Mouse (Mus musculus) liver, embryonic 15.5 days (tissue): ENCODE data around the gene Macf1. TPM values are rescaled to one million over a fixed set of nuclear protein-coding genes. Genes with fewer than 3 reads are reported as not detected.

Experiments
- ATAC-seq: fragments of 200-750 bp; cut with Nextera tagmentation; 2 replicates; pipeline ENCODE4 v1.8.0; 2017; ENCODE audit warnings: moderate number of reproducible peaks, mild to moderate bottlenecking, moderate library complexity; ENCODE audit not compliant: insufficient read depth
- H3K27ac ChIP-seq: fragments of 300-500 bp; sonication (generic); replicated peaks from 2 replicates; pipeline ENCODE4 v1.5.1; 2015; ENCODE audit warnings: mild to moderate bottlenecking, inconsistent platforms
- H3K27me3 ChIP-seq: fragments of 300-500 bp; sonication (generic); 2 replicates; pipeline ENCODE4 v1.6.1; 2015; ENCODE audit warnings: mild to moderate bottlenecking, inconsistent platforms
- H3K36me3 ChIP-seq: fragments of 300-500 bp; sonication (generic); replicated peaks from 2 replicates; pipeline ENCODE4 v1.6.1; 2015; ENCODE audit warnings: moderate library complexity, mild to moderate bottlenecking, inconsistent platforms
- H3K4me1 ChIP-seq: fragments of 300-500 bp; sonication (generic); replicated peaks from 2 replicates; pipeline ENCODE4 v1.6.1; 2015; ENCODE audit warnings: inconsistent platforms
- H3K4me2 ChIP-seq: fragments of 300-500 bp; sonication (generic); 2 replicates; pipeline ENCODE4 v1.6.1; 2015; ENCODE audit warnings: moderate library complexity, mild to moderate bottlenecking, inconsistent platforms
- H3K4me3 ChIP-seq: fragments of 300-500 bp; sonication (generic); replicated peaks from 2 replicates; pipeline ENCODE4 v1.5.1; 2015; ENCODE audit warnings: mild to moderate bottlenecking, inconsistent platforms
- H3K9ac ChIP-seq: fragments of 300-500 bp; sonication (generic); 2 replicates; pipeline ENCODE4 v1.6.1; 2015; ENCODE audit warnings: moderate library complexity, mild to moderate bottlenecking, inconsistent platforms
- H3K9me3 ChIP-seq: fragments of 300-500 bp; sonication (generic); replicated peaks from 2 replicates; pipeline ENCODE4 v1.6.1; 2016; ENCODE audit warnings: inconsistent platforms
- WGBS: fragments of 180-500 bp; shearing (Covaris S2); methylation state at CpG from one replicate; pipeline ENCODE4 v1.1.7; 2015; ENCODE audit warnings: mixed read lengths; ENCODE audit not compliant: insufficient replicate concordance; 5-methylcytosine and 5-hydroxymethylcytosine counted together
- polyA plus RNA-seq: library from polyadenylated mRNA; unstranded; fragments of >200 nt; fragmentation: Nextera tagmentation; extraction: Ambion mirVana; gene quantifications from 2 replicates; pipeline ENCODE4 v1.2.1, GENCODE M21; 2015

The Macf1 gene
- polyA plus RNA-seq, 1 experiment from 2014 or later = 8.4 TPM

DNA sequence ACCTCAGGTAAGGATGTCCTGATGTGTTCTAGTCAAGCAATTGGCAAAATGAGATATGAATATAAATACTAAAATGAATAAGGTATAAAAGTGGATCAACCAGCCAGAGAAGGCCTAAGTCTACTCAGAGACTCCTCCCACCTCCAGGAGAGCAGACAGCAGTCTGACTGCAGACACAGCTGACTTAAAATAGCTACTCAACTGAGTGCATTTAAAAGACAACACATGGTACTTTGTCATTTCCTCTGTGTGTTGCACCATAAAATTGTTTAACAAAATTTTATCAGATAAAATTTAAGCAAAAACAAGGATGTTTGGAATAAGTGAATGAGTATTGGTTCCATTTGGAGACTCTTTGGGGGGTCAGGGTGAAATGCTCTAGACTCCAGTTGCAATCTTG is 67.7 kb downstream of the Macf1 start:
- Histone ChIP-seq H3K4me3 (no peak overlapping the region), H3K4me2 (no peak overlapping the region), H3K27ac (no peak overlapping the region), H3K27me3 (no peaks in the 10 kb centered on the region), H3K9me3 (no peaks in the 10 kb centered on the region), H3K4me1 (peaks cover 33% of the 10 kb centered on the region), H3K36me3 (no peaks in the 10 kb centered on the region), H3K9ac (no peak overlapping the region)
- no peak for ATAC-seq

DNA sequence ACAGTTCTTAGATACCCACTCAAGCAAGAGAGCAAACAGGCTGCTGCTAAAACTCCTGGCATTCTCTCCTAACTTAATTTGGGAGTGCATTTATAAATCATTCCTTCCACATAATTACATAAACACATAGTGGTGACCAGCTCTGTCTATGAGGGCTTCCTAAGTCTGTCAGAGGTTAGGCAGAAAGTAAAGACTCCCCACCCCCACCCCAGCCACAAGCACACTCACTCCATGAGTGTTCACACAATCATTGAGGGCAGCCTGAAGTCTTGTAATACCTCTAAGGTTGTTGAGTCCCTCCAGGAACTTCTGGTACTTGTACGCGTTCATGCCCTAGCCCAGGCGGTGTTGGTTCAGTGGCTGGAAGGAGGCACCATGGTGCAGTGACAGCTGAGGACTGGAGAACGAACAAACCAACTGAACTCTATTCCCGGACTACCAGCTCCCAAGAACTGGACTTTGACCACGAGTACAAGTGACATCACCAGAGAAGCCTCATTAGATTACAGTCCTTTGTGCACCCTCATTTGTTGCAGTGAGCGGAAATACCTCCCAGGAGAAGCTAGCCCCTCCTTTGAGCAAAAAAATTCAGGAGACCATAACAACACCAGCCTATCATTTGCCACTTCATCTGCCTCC is 70.7 kb downstream of the Macf1 start:
- ATAC-seq = peak; percentile 74
- Histone ChIP-seq H3K4me2 (peak overlapping the region; percentile 30; the same call in 1 of the 2 replicates), H3K4me3 (peak overlapping the region; percentile 29), H3K27ac (peak overlapping the region; percentile 38; the same call in 1 of the 2 replicates), H3K4me1 (peaks cover 36% of the 10 kb centered on the region), H3K9ac (no peak overlapping the region), H3K9me3 (no peaks in the 10 kb centered on the region), H3K36me3 (no peaks in the 10 kb centered on the region), H3K27me3 (no peaks in the 10 kb centered on the region)
- 50% methylated on average over 7 of the region's 7 CpGs for WGBS

DNA sequence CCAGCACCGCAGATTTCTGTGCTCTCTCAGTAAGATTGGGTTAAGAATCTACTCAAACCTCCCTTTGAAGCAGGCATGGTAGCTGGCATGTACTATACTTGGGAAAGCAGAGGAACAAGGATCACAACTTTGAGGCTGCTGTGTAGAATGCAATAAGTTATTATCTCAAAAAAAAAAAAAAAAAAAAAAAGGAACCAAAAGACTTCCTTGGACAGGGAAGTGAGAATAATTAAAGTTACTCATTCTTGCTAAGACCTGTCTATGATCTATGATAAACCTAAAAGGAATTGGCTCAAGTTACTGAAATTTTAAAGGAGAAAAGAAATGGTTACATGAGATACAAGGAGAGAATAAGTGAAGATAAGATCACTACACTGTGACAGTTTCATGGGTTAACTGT is 72.2 kb downstream of the Macf1 start:
- Histone ChIP-seq H3K4me3 (no peak overlapping the region), H3K27ac (no peak overlapping the region), H3K9ac (no peak overlapping the region), H3K36me3 (no peaks in the 10 kb centered on the region), H3K9me3 (no peaks in the 10 kb centered on the region), H3K4me1 (peaks cover 25% of the 10 kb centered on the region), H3K4me2 (no peak overlapping the region), H3K27me3 (no peaks in the 10 kb centered on the region)
- no peak for ATAC-seq
- WGBS = 75% methylated on average over 1 of the region's 1 CpGs

DNA sequence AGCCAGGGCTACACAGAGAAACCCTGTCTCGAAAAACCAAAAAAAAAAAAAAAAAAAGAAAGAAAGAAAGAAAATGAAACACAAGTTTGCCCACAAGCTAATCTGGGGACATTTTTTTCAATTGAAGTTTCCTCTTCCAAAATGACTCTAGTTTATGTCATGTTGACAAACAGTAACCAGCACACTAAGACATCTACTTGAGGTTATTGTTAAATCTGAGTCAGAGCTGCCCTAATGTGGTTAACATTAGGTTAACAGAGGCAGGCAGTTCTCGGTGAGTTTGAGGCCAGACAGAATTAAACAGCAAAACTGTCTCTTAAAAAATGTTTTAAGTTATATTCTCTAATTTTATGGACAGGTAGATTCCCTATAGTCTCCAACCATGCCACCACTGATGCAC is 72.9 kb downstream of the Macf1 start:
- Histone ChIP-seq H3K4me1 (peaks cover 20% of the 10 kb centered on the region), H3K4me2 (no peak overlapping the region), H3K9ac (no peak overlapping the region), H3K36me3 (no peaks in the 10 kb centered on the region), H3K4me3 (no peak overlapping the region), H3K27ac (no peak overlapping the region), H3K9me3 (no peaks in the 10 kb centered on the region), H3K27me3 (no peaks in the 10 kb centered on the region)
- 48% methylated on average over 2 of the region's 2 CpGs for WGBS
- no peak for ATAC-seq

DNA sequence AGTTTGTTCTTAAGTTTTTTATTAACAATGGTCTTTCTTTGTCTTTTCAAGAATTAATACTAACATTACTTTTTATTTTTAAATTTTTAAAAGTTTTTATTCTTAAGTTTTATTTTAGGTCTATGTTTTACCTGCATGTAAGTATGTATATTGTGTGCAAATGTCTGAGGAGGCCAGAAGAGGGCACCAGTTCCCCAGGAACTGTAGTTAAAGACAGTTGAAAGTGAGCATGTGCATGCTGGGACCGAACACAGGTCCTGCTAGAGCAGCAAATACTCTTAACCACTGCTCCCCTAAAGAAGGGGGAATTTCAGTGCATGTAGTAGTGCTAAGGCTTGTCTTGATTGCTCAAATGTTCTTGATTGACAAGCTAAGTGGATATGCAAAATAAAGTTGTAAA is 77.0 kb downstream of the Macf1 start:
- WGBS = 92% methylated on average over 1 of the region's 1 CpGs
- no peak overlapping the region for H3K27ac ChIP-seq
- H3K27me3 ChIP-seq = no peaks in the 10 kb centered on the region
- H3K4me1 ChIP-seq = 0 out of 2 replicates have a peak, but pooled peaks cover 4% of the 10 kb centered on the region
- ATAC-seq = no peak
- no peaks in the 10 kb centered on the region for H3K36me3 ChIP-seq
- no peak overlapping the region for H3K4me2 ChIP-seq
- H3K4me3 ChIP-seq = no peak overlapping the region
- no peaks in the 10 kb centered on the region for H3K9me3 ChIP-seq
- H3K9ac ChIP-seq = no peak overlapping the region

DNA sequence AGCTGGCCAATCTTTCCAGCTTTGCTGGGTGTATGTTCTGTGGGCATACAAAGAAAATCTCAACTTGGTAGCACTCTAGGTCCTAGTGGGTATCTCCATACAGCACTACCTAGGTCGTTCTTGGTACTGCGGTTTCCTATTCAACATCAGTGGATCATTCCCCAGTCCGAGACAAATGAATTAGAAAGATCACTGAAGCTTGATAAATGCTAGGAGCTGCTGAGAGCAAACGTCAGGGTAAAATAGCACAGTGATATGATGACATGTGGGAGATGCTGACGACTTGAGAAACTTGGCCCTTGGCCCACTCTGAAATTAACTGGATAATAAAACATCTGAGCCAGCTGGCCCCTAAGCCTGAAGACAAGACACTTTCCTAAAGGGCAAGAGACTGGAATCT is 78.2 kb downstream of the Macf1 start:
- no peak overlapping the region for H3K4me3 ChIP-seq
- no peaks in the 10 kb centered on the region for H3K36me3 ChIP-seq
- ATAC-seq = no peak
- no peak overlapping the region for H3K4me2 ChIP-seq
- WGBS = 53% methylated on average over 5 of the region's 5 CpGs
- no peaks in the 10 kb centered on the region for H3K4me1 ChIP-seq
- no peak overlapping the region for H3K27ac ChIP-seq
- H3K9me3 ChIP-seq = no peaks in the 10 kb centered on the region
- no peak overlapping the region for H3K9ac ChIP-seq
- H3K27me3 ChIP-seq = no peaks in the 10 kb centered on the region

DNA sequence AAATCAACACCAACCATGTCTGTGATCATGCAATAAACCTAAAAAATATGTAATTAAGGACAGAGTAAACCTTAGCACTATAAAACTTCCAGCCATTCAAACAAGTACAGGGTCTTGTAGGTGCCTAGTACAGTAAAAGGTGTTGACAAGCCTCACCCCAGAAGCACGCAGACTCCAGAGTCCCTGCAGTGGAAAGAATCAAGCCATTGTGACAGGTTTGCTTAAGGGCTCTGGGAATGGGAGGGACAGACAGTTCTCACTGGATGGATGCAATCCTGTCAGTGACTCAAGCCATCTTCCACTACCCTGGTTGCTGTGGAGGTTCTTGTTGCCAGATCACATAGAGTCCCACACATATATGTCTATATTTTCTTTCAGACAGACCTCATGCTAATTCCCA is 78.9 kb downstream of the Macf1 start:
- WGBS = 86% methylated on average over 1 of the region's 1 CpGs
- H3K9ac ChIP-seq = no peak overlapping the region
- ATAC-seq = no peak
- no peaks in the 10 kb centered on the region for H3K9me3 ChIP-seq
- H3K4me3 ChIP-seq = no peak overlapping the region
- no peak overlapping the region for H3K27ac ChIP-seq
- H3K36me3 ChIP-seq = no peaks in the 10 kb centered on the region
- no peak overlapping the region for H3K4me2 ChIP-seq
- no peaks in the 10 kb centered on the region for H3K4me1 ChIP-seq
- H3K27me3 ChIP-seq = no peaks in the 10 kb centered on the region

DNA sequence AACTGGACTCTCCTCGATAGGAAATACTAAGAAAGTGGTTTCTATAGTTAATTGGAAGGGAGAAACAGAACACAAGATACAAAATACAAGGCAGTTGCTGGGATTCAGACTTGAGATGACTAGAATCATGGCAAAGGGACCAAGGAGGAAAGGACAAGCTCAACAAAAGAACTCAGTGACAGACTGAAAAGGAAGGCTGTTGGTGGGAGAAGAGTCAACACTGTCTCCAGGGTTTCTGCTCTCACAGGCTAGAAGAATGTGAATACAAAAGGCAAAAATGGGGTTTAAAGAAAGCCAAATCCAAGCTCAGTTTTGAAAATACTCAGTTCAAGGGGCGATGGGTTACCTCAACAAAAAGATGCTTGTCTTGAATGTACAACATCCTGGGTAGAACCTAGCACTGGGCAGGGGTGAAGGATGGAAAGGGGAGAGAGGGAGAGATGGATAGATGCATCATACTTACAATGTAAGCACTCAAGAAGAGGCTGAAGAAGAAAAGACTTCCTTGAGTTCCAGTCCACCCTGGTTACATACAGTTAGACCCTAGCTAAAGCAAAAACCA is 81.4 kb downstream of the Macf1 start:
- no peak overlapping the region for H3K9ac ChIP-seq
- no peaks in the 10 kb centered on the region for H3K27me3 ChIP-seq
- H3K4me3 ChIP-seq = no peak overlapping the region
- H3K4me1 ChIP-seq = peaks cover 6% of the 10 kb centered on the region
- no peak for ATAC-seq
- H3K9me3 ChIP-seq = no peaks in the 10 kb centered on the region
- H3K36me3 ChIP-seq = no peaks in the 10 kb centered on the region
- H3K4me2 ChIP-seq = no peak overlapping the region
- H3K27ac ChIP-seq = no peak overlapping the region
- WGBS = 45% methylated on average over 2 of the region's 2 CpGs

DNA sequence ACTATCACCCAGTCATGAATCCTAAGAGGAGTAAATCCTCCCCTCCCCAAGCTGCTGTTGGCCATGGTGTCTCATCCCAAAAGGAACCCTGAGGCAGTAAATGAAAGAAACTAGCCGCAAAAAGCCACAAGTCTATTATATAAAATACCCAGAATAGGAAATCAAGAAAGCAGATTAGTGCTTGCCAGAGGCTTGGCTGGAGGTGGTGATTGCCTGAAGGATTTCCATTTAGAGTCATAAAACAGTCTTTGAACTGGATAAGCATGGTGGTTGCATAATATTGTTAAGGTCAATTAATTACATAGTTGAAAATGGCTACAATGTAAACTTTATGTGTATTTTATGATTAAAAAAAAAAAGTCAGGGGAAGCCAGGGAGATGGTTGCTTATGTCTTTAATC is 83.1 kb downstream of the Macf1 start:
- WGBS = 67% methylated on average over 1 of the region's 1 CpGs
- Histone ChIP-seq H3K36me3 (no peaks in the 10 kb centered on the region), H3K9me3 (no peaks in the 10 kb centered on the region), H3K27ac (no peak overlapping the region), H3K4me2 (no peak overlapping the region), H3K4me1 (peaks cover 8% of the 10 kb centered on the region), H3K4me3 (no peak overlapping the region), H3K9ac (no peak overlapping the region), H3K27me3 (no peaks in the 10 kb centered on the region)
- ATAC-seq = no peak

DNA sequence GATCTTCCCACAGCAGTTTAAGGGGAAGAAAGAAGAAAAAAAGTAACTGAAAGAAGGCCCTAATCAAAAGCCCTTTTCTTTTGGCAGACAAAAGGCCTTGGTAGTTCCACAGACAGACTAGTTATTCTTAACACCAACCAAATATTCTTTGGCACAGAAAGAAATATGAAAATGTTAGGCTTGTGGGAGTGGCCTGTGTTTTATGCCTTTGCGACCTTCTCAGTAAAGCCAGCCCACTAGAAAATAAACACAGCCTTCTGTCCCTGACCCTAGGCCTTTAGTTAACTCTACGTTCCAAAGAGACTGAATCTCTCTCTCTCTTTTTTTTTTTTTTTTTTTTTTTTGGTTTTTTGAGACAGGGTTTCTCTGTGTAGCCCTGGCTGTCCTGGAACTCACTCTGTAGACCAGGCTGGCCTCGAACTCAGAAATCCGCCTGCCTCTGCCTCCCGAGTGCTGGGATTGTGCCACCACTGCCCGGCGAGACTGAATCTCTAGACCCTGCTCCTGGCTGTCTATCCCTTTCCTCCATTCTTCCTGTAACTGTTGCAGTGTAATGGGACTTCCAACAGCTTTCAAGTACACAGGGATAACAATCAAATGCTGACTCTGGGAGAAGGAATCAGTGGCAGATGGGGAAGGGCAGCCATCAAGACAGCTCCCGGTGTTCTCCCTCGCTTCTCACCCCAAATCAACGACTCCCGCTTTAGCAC is 85.5 kb downstream of the Macf1 start:
- Histone ChIP-seq H3K27ac (no peak overlapping the region), H3K9me3 (no peaks in the 10 kb centered on the region), H3K27me3 (no peaks in the 10 kb centered on the region), H3K4me1 (peaks cover 14% of the 10 kb centered on the region), H3K9ac (no peak overlapping the region), H3K4me2 (no peak overlapping the region), H3K36me3 (no peaks in the 10 kb centered on the region), H3K4me3 (no peak overlapping the region)
- no peak for ATAC-seq
- WGBS = 67% methylated on average over 11 of the region's 11 CpGs

DNA sequence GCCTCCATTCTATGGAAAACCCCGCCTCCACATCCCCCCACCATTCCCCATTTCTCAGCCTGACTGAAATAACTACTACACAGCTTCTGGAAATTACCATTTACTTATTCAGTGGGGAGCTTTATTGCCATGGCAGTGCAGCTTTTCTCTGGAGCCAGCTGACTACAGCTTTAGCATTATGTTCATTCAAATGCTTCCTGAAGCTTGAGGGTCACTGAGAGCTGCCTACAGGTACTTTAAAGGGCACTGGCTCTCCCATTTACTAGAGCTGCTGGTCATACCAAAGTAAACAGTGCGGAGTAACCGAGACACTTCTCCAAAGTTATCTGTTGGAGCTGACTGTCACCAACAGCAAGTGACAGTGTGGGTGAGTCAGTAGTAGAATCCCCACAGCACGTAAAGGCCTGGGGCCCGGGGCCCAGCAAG is 89.8 kb downstream of the Macf1 start:
- Histone ChIP-seq H3K9me3 (no peaks in the 10 kb centered on the region), H3K36me3 (no peaks in the 10 kb centered on the region), H3K27ac (no peak overlapping the region), H3K27me3 (no peaks in the 10 kb centered on the region), H3K4me2 (no peak overlapping the region), H3K9ac (no peak overlapping the region), H3K4me3 (no peak overlapping the region), H3K4me1 (peaks cover 23% of the 10 kb centered on the region)
- WGBS = 58% methylated on average over 5 of the region's 5 CpGs
- no peak for ATAC-seq
